Mouse (Mus musculus) adrenal gland, postnatal 14 days (tissue): ENCODE measurements around the gene Ccdc153. TPM values are rescaled to one million over a fixed set of nuclear protein-coding genes. Genes with fewer than 3 reads are reported as not detected.
A peak's percentile ranks its signal among the peaks of the same experiment; 100 is the strongest.

Experiments used
- DNase-seq: peaks from one replicate; pipeline ENCODE4 v3.0.0; 2021; ENCODE audit warnings: mixed read lengths
- long read RNA-seq, 2 experiments: library from polyadenylated mRNA; stranded (forward); transcript quantifications; one replicate each; pipeline ENCODE4 v2.0.0; 2021
- total RNA-seq: library from RNA; stranded (reverse); gene quantifications from 2 replicates; pipeline ENCODE4 v1.2.3, GENCODE M21; 2021

Gene Ccdc153
- 1.1 and 2.5 TPM in 2 replicates for total RNA-seq
- long read RNA-seq, experiment 1: 0 reads
- long read RNA-seq, experiment 2, partial matches to known transcripts: 0 of 1 reads
- long read RNA-seq, experiment 2, other reads (novel, unspliced or antisense): 0 of 1 reads

GRCm38 (mm10) chr9:44240399-44240798 lies at the start of gene Ccdc153:
Ccdc153 (plus strand) TSS chr9:44240676.
- no peak for DNase-seq

GRCm38 (mm10) chr9:44191166-44191565 lies 49.3 kb upstream of the Ccdc153 start:
- DNase-seq: no peak

GRCm38 (mm10) chr9:44192312-44192711 lies 48.2 kb upstream of the Ccdc153 start:
- no peak for DNase-seq

- DNase-seq: no peak
These were observed 47.7 kb upstream of the Ccdc153 start for GRCm38 (mm10) chr9:44192794-44193193.

- no peak for DNase-seq
These were observed 46.5 kb upstream of the Ccdc153 start for GRCm38 (mm10) chr9:44194000-44194399.

GRCm38 (mm10) chr9:44196354-44196753 lies 44.1 kb upstream of the Ccdc153 start:
- DNase-seq: no peak

- no peak for DNase-seq
These were observed 41.3 kb upstream of the Ccdc153 start for GRCm38 (mm10) chr9:44199166-44199565.

GRCm38 (mm10) chr9:44199580-44199979 lies 40.9 kb upstream of the Ccdc153 start:
- DNase-seq: no peak

- DNase-seq: no peak
These were observed 40.0 kb upstream of the Ccdc153 start for GRCm38 (mm10) chr9:44200458-44200857.

- DNase-seq: no peak
These were observed 32.6 kb upstream of the Ccdc153 start for GRCm38 (mm10) chr9:44207840-44208239.

GRCm38 (mm10) chr9:44209416-44209815 lies 31.1 kb upstream of the Ccdc153 start:
- no peak for DNase-seq

- no peak for DNase-seq
These were observed 28.1 kb upstream of the Ccdc153 start for GRCm38 (mm10) chr9:44212406-44212805.

- no peak for DNase-seq
These were observed 26.9 kb upstream of the Ccdc153 start for GRCm38 (mm10) chr9:44213538-44213937.

GRCm38 (mm10) chr9:44225993-44226392 lies 14.5 kb upstream of the Ccdc153 start:
- no peak for DNase-seq

GRCm38 (mm10) chr9:44231609-44232008 lies 8.9 kb upstream of the Ccdc153 start:
- no peak for DNase-seq

GRCm38 (mm10) chr9:44233021-44233801 lies 7.3 kb upstream of the Ccdc153 start:
- DNase-seq: peak; percentile 57

GRCm38 (mm10) chr9:44233802-44234478 lies 6.5 kb upstream of the Ccdc153 start, which contains the start of gene Cbl:
Cbl (minus strand) TSS chr9:44234049.
- peak; percentile 99 for DNase-seq

- DNase-seq: peak; percentile 76
These were observed 5.7 kb upstream of the Ccdc153 start for GRCm38 (mm10) chr9:44234479-44235427.

- no peak for DNase-seq
These were observed 3.9 kb upstream of the Ccdc153 start for GRCm38 (mm10) chr9:44236601-44237000.

- DNase-seq: no peak
These were observed 3.3 kb upstream of the Ccdc153 start for GRCm38 (mm10) chr9:44237128-44237527.

- DNase-seq: no peak
These were observed 1.8 kb upstream of the Ccdc153 start for GRCm38 (mm10) chr9:44238501-44239190.

- DNase-seq: peak; percentile 75
These were observed 1.0 kb upstream of the Ccdc153 start for GRCm38 (mm10) chr9:44239447-44239846.
